Mouse (Mus musculus) cerebellum, postnatal 14 days (tissue): Measurements from ENCODE around the gene Olfr1.

Experiments
- DNase-seq, 2 experiments: peaks; one replicate each; pipeline ENCODE4 v3.0.0; 2021; ENCODE audit warnings: mixed read lengths in 2 of 2

Olfr1 gene

DNA sequence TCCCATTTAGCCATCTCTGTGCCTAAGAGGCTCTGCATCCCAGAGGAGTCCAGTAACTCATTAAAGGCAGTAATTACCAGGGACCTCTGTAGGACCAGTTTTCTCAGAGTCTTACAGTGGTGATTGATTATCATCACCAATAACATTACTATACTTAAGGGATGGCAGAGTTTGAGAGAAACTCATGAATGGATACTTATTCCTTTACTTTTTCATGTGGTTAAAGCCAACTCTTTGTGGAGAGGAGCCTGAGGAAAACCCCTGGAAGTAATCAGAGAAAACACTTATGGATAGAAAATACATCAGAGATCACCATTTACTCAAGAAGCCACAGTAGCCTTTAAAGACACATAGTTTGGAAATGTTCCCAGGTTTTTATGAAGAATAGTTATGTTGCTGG, at the start of gene Olfr1:
Gene Olfr1 (minus strand): TSS at position 101 of the 400 bp plus-strand sequence.
- no peak for DNase-seq

GRCm38 (mm10) chr11:73428377-73428776, 29.0 kb upstream of the Olfr1 start, which contains the start of gene Olfr378:
Gene Olfr378, minus strand, starts transcription at chr11:73428477.
- DNase-seq = no peak

DNA sequence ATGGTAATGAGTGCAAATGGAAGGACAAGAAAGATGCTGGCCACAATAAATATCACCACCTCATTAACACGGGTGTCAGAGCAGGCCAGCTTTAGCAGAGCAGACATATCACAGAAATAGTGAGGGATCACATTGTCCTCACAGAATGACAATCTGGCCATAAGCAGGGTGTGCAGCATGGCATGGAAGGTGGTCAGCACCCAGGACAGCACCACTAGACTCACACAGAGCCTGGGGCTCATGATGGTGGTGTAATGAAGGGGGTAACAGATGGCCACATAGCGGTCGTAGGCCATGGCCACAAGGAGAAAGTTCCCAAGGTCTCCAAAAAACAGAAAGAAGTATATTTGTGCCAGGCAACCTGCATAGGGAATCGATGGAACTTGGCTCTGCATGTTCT, 4.0 kb downstream of the Olfr1 start:
- DNase-seq = no peak

DNA sequence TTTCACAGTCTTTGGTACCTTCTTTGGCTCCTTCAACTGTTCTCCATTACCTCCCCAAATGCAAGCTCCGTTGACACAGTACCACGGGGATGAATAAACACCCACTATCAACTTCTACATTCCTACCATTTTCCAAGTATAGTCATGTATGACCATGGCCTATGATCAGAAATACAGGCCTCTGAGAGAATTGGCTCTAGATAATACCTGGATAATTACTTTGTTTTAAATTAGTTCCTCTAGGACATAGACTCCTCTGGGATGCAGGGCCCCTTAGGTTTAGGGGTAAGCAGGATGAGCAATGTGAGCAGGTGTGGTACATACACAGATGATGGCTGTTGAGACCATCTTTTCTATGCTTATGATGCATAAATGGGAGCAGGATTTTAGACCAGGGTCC, 28.5 kb downstream of the Olfr1 start, which contains the start of gene Olfr376:
Gene Olfr376 (plus strand): TSS at position 301 of the 400 bp plus-strand sequence.
- DNase-seq = no peak

DNA sequence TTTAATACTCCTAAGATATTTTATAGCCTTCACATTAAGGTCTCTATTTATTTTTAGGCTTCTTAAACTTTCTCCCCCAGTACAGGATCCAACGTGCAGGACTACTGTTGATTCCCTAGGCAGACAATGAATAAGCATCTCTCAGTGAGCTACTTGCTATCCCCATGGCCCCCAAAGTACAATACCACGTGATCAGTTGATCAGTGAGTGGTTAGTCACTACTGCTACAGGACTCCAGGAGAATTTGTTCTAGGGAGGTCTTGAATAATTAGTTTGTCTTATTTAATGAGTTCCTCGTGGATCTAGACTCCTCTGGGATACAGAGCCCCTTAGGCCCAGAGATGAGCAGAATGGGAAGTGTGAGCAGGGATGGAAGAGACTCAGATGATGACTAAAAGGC, 48.9 kb downstream of the Olfr1 start, which contains the start of gene Olfr20:
Gene Olfr20 (plus strand): TSS at position 301 of the 400 bp plus-strand sequence.
- no peak for DNase-seq
